Mouse (Mus musculus): ENCODE measurements around the gene Nr2e3. TPM values are rescaled to one million over a fixed set of nuclear protein-coding genes. Genes with fewer than 3 reads are reported as not detected.

Nr2e3 gene
- polyA plus RNA-seq, 1 experiment from 2014 or later: 0.42 TPM

DNA sequence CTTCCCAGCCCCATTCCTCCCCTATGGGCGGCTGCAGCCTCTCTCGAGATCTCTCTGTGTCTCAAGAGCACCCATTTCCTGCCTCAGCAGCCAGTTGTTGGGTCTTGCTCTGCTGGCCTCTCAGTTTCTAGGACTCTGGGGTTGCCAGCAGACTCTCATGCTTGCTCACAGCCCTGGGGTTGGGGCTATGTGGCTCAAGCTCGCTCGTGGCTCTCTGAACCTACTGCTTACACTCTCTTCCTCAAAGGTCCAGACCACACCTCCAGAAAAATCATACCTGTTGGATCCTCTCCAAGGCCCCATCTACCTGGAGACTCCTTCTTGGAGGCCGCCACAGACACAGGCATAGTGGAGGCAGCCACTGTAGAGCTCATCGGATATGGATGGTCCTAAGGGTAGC is 10.9 kb downstream of the Nr2e3 start:
- Histone ChIP-seq H3K27ac (replicated peaks; ENCODE audit: low read depth, low read length) (no peak overlapping the region), H3K36me3 (replicated peaks; ENCODE audit: control insufficient read depth, insufficient read depth, low read depth, low read length) (no peaks in the 10 kb centered on the region), H3K9me3 (replicated peaks; ENCODE audit: control insufficient read depth, low read length) (no peaks in the 10 kb centered on the region), H3K9ac (replicated peaks; ENCODE audit: low read length) (no peak overlapping the region), H3K27me3 (ENCODE audit: control insufficient read depth, insufficient read depth, low read length) (no peaks in the 10 kb centered on the region), H3K4me2 (ENCODE audit: low read depth, low read length) (no peak overlapping the region), H3K4me3 (ENCODE audit: low read depth, low read length) (no peak overlapping the region), H3K4me1 (ENCODE audit: control insufficient read depth, insufficient read depth, low read length) (no peaks in the 10 kb centered on the region)
- 79% methylated on average over 6 of the region's 6 CpGs for WGBS
- DNase-seq (ENCODE audit: low spot score): no peak
- ATAC-seq (replicated peaks; ENCODE audit: insufficient number of reproducible peaks, low FRiP score, low TSS enrichment, low read depth): no peak

DNA sequence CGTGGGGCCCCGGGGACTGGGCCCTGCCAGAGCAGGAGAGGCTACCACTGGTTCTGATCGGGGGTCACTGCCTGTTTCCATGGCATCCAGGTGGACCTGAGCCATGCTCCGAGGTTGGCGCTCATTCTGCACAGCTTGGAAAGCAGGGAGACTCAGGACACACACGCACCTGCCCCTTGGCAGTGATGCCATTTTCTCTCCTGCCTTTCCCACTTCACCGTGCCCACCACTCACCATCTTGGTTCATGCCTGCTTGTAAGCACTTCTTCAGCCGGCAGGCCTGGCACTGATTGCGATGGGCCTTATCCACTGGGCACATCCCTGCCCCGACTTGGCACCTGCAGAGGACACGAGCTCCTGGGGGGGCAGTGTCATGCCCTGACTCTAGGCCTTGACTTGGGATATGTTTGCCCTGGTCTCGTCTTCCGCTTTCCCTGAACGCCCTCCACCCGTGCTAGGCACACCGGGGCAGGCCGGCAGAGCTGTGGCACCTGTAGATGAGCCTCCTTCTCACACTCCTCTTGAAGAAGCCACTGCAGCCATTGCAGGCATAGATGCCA is 11.7 kb downstream of the Nr2e3 start:
- no peak overlapping the region for H3K4me3 ChIP-seq (ENCODE audit: low read depth, low read length)
- no peak overlapping the region for H3K9ac ChIP-seq (replicated peaks; ENCODE audit: low read length)
- 90% methylated on average over 17 of the region's 17 CpGs for WGBS
- H3K27ac ChIP-seq (replicated peaks; ENCODE audit: low read depth, low read length): no peak overlapping the region
- no peaks in the 10 kb centered on the region for H3K9me3 ChIP-seq (replicated peaks; ENCODE audit: control insufficient read depth, low read length)
- H3K4me1 ChIP-seq (ENCODE audit: control insufficient read depth, insufficient read depth, low read length): no peaks in the 10 kb centered on the region
- H3K4me2 ChIP-seq (ENCODE audit: low read depth, low read length): no peak overlapping the region
- no peak for DNase-seq (ENCODE audit: low spot score)
- H3K36me3 ChIP-seq (replicated peaks; ENCODE audit: control insufficient read depth, insufficient read depth, low read depth, low read length): no peaks in the 10 kb centered on the region
- H3K27me3 ChIP-seq (ENCODE audit: control insufficient read depth, insufficient read depth, low read length): no peaks in the 10 kb centered on the region
- ATAC-seq (replicated peaks; ENCODE audit: insufficient number of reproducible peaks, low FRiP score, low TSS enrichment, low read depth): no peak

GRCm38 (mm10) chr9:59948226-59948625 is 12.2 kb downstream of the Nr2e3 start:
- 80% methylated on average over 8 of the region's 8 CpGs for WGBS
- no peak for DNase-seq (ENCODE audit: low spot score)
- no peak overlapping the region for H3K27ac ChIP-seq (replicated peaks; ENCODE audit: low read depth, low read length)
- H3K9me3 ChIP-seq (replicated peaks; ENCODE audit: control insufficient read depth, low read length): no peaks in the 10 kb centered on the region
- H3K36me3 ChIP-seq (replicated peaks; ENCODE audit: control insufficient read depth, insufficient read depth, low read depth, low read length): no peaks in the 10 kb centered on the region
- no peak overlapping the region for H3K4me3 ChIP-seq (ENCODE audit: low read depth, low read length)
- no peaks in the 10 kb centered on the region for H3K4me1 ChIP-seq (ENCODE audit: control insufficient read depth, insufficient read depth, low read length)
- ATAC-seq (replicated peaks; ENCODE audit: insufficient number of reproducible peaks, low FRiP score, low TSS enrichment, low read depth): no peak
- H3K9ac ChIP-seq (replicated peaks; ENCODE audit: low read length): no peak overlapping the region
- H3K4me2 ChIP-seq (ENCODE audit: low read depth, low read length): no peak overlapping the region
- no peaks in the 10 kb centered on the region for H3K27me3 ChIP-seq (ENCODE audit: control insufficient read depth, insufficient read depth, low read length)

- Histone ChIP-seq H3K4me3 (ENCODE audit: low read depth, low read length) (no peak overlapping the region), H3K9me3 (replicated peaks; ENCODE audit: control insufficient read depth, low read length) (no peaks in the 10 kb centered on the region), H3K36me3 (replicated peaks; ENCODE audit: control insufficient read depth, insufficient read depth, low read depth, low read length) (no peaks in the 10 kb centered on the region), H3K27me3 (ENCODE audit: control insufficient read depth, insufficient read depth, low read length) (no peaks in the 10 kb centered on the region), H3K4me2 (ENCODE audit: low read depth, low read length) (no peak overlapping the region), H3K9ac (replicated peaks; ENCODE audit: low read length) (no peak overlapping the region), H3K27ac (replicated peaks; ENCODE audit: low read depth, low read length) (no peak overlapping the region), H3K4me1 (ENCODE audit: control insufficient read depth, insufficient read depth, low read length) (no peaks in the 10 kb centered on the region)
- DNase-seq (ENCODE audit: low spot score): no peak
- no peak for ATAC-seq (replicated peaks; ENCODE audit: insufficient number of reproducible peaks, low FRiP score, low TSS enrichment, low read depth)
- 93% methylated on average over 8 of the region's 8 CpGs for WGBS
These were observed 13.2 kb downstream of the Nr2e3 start for GRCm38 (mm10) chr9:59947271-59947670.

- Histone ChIP-seq H3K36me3 (replicated peaks; ENCODE audit: control insufficient read depth, insufficient read depth, low read depth, low read length) (no peaks in the 10 kb centered on the region), H3K4me3 (ENCODE audit: low read depth, low read length) (no peak overlapping the region), H3K9me3 (replicated peaks; ENCODE audit: control insufficient read depth, low read length) (no peaks in the 10 kb centered on the region), H3K27me3 (ENCODE audit: control insufficient read depth, insufficient read depth, low read length) (no peaks in the 10 kb centered on the region), H3K4me1 (ENCODE audit: control insufficient read depth, insufficient read depth, low read length) (no peaks in the 10 kb centered on the region), H3K9ac (replicated peaks; ENCODE audit: low read length) (no peak overlapping the region), H3K27ac (replicated peaks; ENCODE audit: low read depth, low read length) (no peak overlapping the region), H3K4me2 (ENCODE audit: low read depth, low read length) (no peak overlapping the region)
- DNase-seq (ENCODE audit: low spot score) (no peak), ATAC-seq (replicated peaks; ENCODE audit: insufficient number of reproducible peaks, low FRiP score, low TSS enrichment, low read depth) (no peak)
- WGBS: 74% methylated on average over 3 of the region's 3 CpGs
These were observed 15.2 kb downstream of the Nr2e3 start for GRCm38 (mm10) chr9:59945241-59945640.

GRCm38 (mm10) chr9:59943826-59944225 is 16.6 kb downstream of the Nr2e3 start:
- Histone ChIP-seq H3K4me1 (ENCODE audit: control insufficient read depth, insufficient read depth, low read length) (no peaks in the 10 kb centered on the region), H3K27me3 (ENCODE audit: control insufficient read depth, insufficient read depth, low read length) (no peaks in the 10 kb centered on the region), H3K36me3 (replicated peaks; ENCODE audit: control insufficient read depth, insufficient read depth, low read depth, low read length) (no peaks in the 10 kb centered on the region), H3K9ac (replicated peaks; ENCODE audit: low read length) (no peak overlapping the region), H3K4me3 (ENCODE audit: low read depth, low read length) (no peak overlapping the region), H3K4me2 (ENCODE audit: low read depth, low read length) (no peak overlapping the region), H3K9me3 (replicated peaks; ENCODE audit: control insufficient read depth, low read length) (no peaks in the 10 kb centered on the region), H3K27ac (replicated peaks; ENCODE audit: low read depth, low read length) (no peak overlapping the region)
- 92% methylated on average over 6 of the region's 6 CpGs for WGBS
- DNase-seq (ENCODE audit: low spot score): no peak
- ATAC-seq (replicated peaks; ENCODE audit: insufficient number of reproducible peaks, low FRiP score, low TSS enrichment, low read depth): no peak

DNA sequence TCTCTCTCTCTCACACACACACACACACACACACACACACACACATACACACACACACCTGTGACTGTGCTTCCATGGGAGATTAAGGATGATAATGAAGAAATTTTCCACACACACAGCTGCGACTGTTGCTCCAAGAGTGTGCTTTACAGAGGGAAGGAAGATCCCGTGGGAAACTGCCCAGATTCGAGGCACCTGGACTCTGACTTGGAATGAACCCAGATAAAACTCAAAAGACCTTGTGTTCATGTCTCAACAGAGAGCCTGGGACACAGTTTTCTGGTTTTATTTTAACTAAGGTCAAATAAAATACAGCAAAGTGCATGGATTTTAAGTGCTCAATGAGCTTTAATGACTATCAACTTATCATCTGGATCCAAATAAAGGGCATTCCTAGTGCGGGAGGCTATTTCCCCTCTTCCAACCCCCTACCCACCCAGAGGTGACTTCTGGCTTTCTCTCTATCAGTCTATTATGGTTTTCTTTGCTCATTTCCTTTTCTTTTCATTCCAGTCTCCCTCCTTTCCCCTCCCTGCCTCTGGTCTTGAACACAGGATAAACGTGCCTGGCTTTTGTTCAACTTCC is 17.9 kb downstream of the Nr2e3 start:
- DNase-seq (ENCODE audit: low spot score): no peak

DNA sequence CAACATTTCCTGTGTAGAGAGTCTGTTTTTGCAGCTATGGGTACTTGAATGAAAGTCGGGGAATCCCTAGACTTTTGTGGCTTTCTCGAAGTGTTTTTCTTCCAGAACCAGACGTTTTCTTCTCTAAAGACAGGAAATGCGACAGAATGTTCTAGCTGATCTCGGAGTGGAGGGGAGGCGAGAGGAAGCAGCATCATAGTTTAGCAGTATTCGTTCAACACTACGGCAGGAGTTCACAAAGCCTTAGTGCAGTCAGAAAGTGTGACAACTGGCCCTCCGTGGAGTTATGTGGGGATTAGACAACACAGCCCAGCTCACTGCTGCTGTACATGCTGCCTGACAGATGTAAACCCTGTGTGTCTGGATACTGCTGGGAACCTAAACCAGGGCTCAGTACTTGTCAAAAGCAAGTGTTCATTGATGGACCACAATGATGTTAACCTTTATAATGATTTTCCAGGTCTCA is 18.5 kb downstream of the Nr2e3 start:
- H3K9ac ChIP-seq (replicated peaks; ENCODE audit: low read length): no peak overlapping the region
- 69% methylated on average over 9 of the region's 9 CpGs for WGBS
- no peaks in the 10 kb centered on the region for H3K36me3 ChIP-seq (replicated peaks; ENCODE audit: control insufficient read depth, insufficient read depth, low read depth, low read length)
- H3K4me3 ChIP-seq (ENCODE audit: low read depth, low read length): no peak overlapping the region
- H3K4me2 ChIP-seq (ENCODE audit: low read depth, low read length): no peak overlapping the region
- no peak overlapping the region for H3K27ac ChIP-seq (replicated peaks; ENCODE audit: low read depth, low read length)
- no peaks in the 10 kb centered on the region for H3K9me3 ChIP-seq (replicated peaks; ENCODE audit: control insufficient read depth, low read length)
- no peaks in the 10 kb centered on the region for H3K27me3 ChIP-seq (ENCODE audit: control insufficient read depth, insufficient read depth, low read length)
- H3K4me1 ChIP-seq (ENCODE audit: control insufficient read depth, insufficient read depth, low read length): no peaks in the 10 kb centered on the region
- no peak for ATAC-seq (replicated peaks; ENCODE audit: insufficient number of reproducible peaks, low FRiP score, low TSS enrichment, low read depth)
- DNase-seq (ENCODE audit: low spot score): no peak

More for the DNA sequence above, 17.9 kb downstream of the Nr2e3 start:
- Histone ChIP-seq H3K4me3 (ENCODE audit: low read depth, low read length) (no peak overlapping the region), H3K4me1 (ENCODE audit: control insufficient read depth, insufficient read depth, low read length) (no peaks in the 10 kb centered on the region), H3K27me3 (ENCODE audit: control insufficient read depth, insufficient read depth, low read length) (no peaks in the 10 kb centered on the region), H3K9ac (replicated peaks; ENCODE audit: low read length) (no peak overlapping the region), H3K36me3 (replicated peaks; ENCODE audit: control insufficient read depth, insufficient read depth, low read depth, low read length) (no peaks in the 10 kb centered on the region), H3K9me3 (replicated peaks; ENCODE audit: control insufficient read depth, low read length) (no peaks in the 10 kb centered on the region), H3K4me2 (ENCODE audit: low read depth, low read length) (no peak overlapping the region), H3K27ac (replicated peaks; ENCODE audit: low read depth, low read length) (no peak overlapping the region)
- no peak for ATAC-seq (replicated peaks; ENCODE audit: insufficient number of reproducible peaks, low FRiP score, low TSS enrichment, low read depth)
- WGBS: 59% methylated on average over 5 of the region's 5 CpGs

Data from embryonic facial prominence, embryonic 11.5 days (tissue).